Mouse (Mus musculus) hindlimb bud, embryonic 11.5 days (tissue): ENCODE data around the gene Bicra.

Source experiments
- DNase-seq: peaks from one replicate; pipeline ENCODE4 v3.0.0-alpha.2; 2012; ENCODE audit warnings: low read depth, low spot score; ENCODE audit errors: extremely low spot score

Bicra gene

GRCm38 (mm10) chr7:15975904-15976303 lies 71.8 kb downstream of the Bicra start:
- no peak for DNase-seq

GRCm38 (mm10) chr7:15975451-15975850 lies 72.3 kb downstream of the Bicra start:
- no peak for DNase-seq

GRCm38 (mm10) chr7:15974712-15975111 lies 73.0 kb downstream of the Bicra start:
- no peak for DNase-seq

- no peak for DNase-seq
These were observed 75.5 kb downstream of the Bicra start for GRCm38 (mm10) chr7:15972247-15972646.

- no peak for DNase-seq
These were observed 78.0 kb downstream of the Bicra start for GRCm38 (mm10) chr7:15969674-15970073.

- DNase-seq = no peak
These were observed 79.4 kb downstream of the Bicra start for GRCm38 (mm10) chr7:15968322-15968721.

GRCm38 (mm10) chr7:15967312-15967711 lies 80.4 kb downstream of the Bicra start, which contains the start of gene Ehd2:
Gene Ehd2, minus strand, starts transcription at chr7:15967567.
- no peak for DNase-seq

- DNase-seq = no peak
These were observed 81.2 kb downstream of the Bicra start for GRCm38 (mm10) chr7:15966489-15966888.

- no peak for DNase-seq
These were observed 83.7 kb downstream of the Bicra start for GRCm38 (mm10) chr7:15963798-15964652.

- no peak for DNase-seq
These were observed 85.1 kb downstream of the Bicra start for GRCm38 (mm10) chr7:15962311-15963288.

GRCm38 (mm10) chr7:15961798-15962197 lies 85.9 kb downstream of the Bicra start:
- DNase-seq = no peak

GRCm38 (mm10) chr7:15961239-15961638 lies 86.5 kb downstream of the Bicra start:
- DNase-seq = no peak

- DNase-seq = no peak
These were observed 87.0 kb downstream of the Bicra start for GRCm38 (mm10) chr7:15960691-15961090.

GRCm38 (mm10) chr7:15956143-15956542 lies 91.6 kb downstream of the Bicra start:
- DNase-seq = no peak

GRCm38 (mm10) chr7:15955509-15955908 lies 92.2 kb downstream of the Bicra start:
- DNase-seq = no peak

- no peak for DNase-seq
These were observed 92.7 kb downstream of the Bicra start for GRCm38 (mm10) chr7:15954978-15955443.

GRCm38 (mm10) chr7:15954436-15954835 lies 93.3 kb downstream of the Bicra start:
- DNase-seq = no peak

- DNase-seq = no peak
These were observed 94.2 kb downstream of the Bicra start for GRCm38 (mm10) chr7:15953307-15954074.

GRCm38 (mm10) chr7:15952416-15952815 lies 95.3 kb downstream of the Bicra start:
- no peak for DNase-seq

GRCm38 (mm10) chr7:15950008-15950407 lies 97.7 kb downstream of the Bicra start:
- no peak for DNase-seq
